Mouse (Mus musculus) Muller cell, postnatal 12 days (primary cell): ENCODE data around the gene Csmd2.

ENCODE experiments used
- DNase-seq: peaks from one replicate; pipeline ENCODE4 v3.0.0-alpha.2; 2015; ENCODE audit errors: inconsistent ontology term

Csmd2 gene

DNA sequence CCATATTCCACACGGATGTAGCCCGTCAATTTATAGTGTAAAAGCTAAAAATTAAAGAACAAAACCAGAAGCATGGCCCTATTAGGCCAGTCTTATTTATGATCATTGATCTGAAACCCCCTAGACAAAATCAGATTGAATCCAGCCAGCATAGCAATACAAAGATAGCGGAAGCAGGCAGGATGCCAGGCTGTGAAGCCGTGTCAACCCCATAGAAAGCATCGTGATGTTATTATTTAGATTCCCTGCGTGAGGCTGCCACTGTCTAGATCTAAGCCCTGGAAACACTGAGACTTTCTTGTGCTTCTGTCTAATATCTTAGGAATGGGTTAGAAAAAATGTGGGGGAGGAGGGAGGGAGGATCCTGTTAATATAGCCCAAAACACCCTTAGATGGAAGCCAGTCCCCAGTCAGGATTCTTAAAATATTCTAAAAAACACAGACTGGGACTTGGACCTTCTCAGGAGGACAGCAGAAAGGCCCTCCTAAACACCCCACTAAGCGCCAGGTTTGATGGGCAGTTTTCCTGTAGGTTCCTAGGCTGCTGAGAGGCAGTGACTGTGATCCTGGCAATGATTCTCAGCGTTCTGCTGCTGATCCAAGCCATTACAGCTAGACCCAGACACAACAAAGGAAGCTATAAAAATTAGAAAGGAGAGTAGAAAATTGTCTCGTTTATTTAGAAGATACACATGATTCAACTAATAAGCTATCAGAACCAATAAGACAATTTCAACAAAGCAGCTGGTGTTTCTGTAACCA is 419.6 kb downstream of the Csmd2 start:
- DNase-seq, result no peak

DNA sequence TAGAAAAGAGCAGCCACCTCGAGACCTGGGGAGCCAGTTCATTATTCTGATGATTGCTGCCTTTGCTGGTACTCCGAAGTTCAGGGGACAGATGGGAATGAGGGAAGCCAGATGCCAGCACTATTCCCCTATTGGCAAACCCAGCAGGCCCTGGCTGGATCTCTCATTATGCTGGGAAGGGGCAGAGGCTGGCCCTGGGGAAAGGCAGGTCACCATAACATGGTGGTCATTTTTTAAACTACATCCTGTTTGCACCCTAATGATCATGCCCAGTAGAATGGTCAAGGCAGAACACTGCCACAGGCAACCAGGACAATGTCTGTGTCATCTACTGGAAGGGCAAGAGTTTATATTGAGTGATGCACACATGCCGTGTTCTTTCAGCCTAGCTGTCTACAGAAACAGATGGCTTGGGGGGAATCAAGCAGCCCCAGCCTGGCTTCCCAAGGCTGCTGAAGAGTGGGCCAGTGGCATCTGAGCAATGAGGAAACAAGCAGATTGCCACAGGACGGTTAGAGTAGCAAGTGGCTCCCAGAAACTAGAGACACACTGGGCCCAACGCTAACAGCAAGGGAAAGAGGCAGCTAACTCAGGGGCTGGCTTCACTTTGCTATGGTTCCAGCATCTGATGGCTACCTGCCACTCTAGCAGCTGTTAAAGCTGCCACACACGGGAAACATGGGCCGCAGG is 424.4 kb downstream of the Csmd2 start:
- DNase-seq, result no peak

- DNase-seq, result no peak
Measured at GRCm38 (mm10) chr4:128414741-128415140, 427.1 kb downstream of the Csmd2 start.

DNA sequence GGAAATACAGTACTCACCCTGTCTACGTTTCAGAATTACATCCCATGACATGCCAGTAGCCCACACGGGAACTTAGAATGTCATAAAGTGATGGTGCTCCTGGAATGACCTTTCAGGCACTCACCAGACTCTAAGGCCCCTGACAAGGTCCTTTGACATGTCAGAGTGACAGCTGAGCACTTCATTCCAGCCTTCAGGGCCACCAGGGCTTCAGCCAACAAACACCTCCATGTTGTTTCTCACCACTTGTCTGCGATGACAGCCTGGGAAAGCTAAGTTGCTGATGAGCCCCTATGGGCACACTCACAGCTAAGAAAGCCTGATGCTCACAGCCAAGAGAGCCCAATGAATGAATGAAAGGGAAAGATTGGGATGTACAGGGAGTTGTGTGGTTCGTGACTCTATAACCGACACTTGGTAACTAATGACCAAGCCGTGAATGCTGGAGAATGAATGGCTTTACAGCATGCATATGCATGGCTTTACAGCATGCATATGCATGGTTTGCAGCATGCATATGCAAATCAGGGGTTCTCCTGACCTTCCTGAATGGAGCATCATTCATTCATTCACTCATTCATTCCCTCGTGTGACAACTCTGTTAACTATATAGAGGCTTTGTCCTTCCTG is 432.4 kb downstream of the Csmd2 start:
- DNase-seq, result no peak

DNA sequence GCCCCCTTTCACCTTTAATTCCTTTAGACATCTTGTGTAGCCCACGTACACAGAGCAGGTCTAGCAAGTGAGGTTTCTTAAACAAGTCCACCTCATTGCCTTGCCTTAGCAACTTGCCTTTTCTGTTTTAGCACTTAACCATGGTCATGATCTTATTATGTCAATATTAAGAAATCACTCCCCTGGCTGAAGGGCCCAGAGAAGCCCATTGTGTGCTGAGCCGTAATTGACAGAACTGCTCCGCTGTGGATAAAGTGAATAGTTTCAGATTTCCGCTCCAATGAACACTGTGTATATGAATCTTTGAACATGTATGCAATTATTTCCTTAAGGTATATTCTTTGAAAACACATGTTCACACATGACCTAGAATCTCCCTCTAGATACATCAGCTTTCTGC is 434.8 kb downstream of the Csmd2 start:
- no peak for DNase-seq

DNA sequence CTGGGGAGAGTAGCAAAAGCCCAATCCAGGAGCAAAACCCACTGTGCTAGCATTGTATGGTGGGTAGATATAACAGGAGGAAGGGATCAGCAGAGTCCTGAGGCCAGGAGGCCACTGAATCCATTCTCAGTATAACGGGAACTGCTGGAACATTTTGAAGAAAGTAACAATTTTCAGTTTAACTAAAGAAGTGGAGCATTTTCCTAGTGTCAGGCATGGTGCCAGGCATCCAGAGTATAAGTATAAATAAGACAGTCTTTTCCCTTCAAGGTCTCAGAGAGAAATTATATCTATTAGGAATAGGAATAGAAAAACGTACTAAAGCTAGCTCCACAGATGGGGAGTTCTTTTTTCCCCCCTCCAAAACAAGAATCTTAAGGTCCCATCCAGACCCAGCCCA is 437.7 kb downstream of the Csmd2 start:
- DNase-seq, result no peak

DNA sequence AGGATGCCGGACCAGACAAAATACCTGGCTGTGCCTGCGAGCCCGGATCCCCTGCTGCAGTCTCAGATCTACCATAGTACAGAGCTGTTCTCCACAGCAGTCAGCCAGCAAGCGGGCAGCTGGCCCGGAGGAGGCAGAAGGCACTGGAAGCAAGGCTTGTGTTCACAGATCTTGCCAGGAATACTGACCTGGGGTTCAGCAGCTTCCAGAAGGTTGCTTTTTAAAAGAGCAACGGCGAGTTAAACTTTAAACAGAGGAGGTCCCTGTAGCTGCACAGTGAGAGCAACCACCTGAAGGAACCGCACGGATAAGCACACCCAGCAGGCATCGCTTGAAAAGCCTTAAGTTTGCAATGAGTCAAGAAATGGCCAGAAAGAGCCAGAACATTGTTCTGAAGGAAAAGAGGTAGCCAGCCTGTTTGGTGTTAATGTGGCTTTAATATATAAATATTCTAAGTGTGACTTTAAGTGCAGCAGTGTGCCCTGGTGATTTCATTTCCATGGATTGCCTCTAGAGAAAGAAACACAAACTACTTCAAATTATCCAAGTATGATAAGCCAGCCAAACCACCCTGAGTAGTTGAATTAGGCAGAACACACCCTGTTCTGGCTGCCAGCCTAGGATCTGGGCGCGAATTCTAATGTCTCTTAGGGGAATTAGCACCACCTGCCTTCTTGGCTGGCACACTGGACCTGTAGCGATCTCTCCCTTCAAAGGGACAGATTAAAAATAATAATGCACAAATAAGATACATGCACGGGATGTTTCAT is 439.8 kb downstream of the Csmd2 start:
- DNase-seq, result no peak

DNA sequence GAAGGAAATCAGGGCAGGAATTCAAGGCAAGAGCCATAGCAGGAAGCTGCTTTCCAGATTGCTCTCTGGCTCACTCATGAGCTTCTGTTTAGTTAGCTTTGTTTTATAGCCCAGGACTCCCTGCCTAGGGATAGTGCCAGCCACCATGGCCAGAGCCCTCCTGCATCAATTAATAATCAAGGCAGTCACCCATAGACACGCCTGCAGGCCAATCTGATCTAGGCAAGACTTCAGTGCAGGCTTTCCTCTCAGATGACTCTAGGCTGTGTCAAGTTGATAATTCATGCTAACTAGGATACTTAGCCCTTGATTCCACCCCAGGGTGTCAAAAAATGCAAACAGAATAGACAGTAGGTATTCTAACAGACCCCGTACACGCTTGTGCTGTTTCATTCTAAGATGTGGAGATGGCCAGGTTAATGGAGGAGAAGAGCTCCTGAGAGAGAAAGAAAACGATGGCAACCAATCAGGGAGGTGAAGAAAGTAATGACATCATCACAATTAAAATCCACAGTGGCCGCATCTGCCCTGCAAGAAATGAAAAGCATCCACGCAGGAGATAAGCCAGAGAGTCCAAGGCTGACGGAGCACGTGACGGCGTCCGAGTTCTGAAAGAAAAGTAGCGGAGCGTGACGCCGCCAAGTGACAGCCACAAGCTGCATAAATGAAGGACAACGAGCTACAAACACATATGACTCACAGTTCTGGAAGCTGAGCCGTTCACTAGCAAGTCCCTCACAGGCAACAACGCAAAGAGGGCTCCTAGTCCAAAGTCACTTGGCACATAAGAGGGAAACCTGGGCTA is 440.8 kb downstream of the Csmd2 start:
- peak; percentile 85 for DNase-seq

GRCm38 (mm10) chr4:128429591-128429990 is 441.9 kb downstream of the Csmd2 start:
- no peak for DNase-seq

DNA sequence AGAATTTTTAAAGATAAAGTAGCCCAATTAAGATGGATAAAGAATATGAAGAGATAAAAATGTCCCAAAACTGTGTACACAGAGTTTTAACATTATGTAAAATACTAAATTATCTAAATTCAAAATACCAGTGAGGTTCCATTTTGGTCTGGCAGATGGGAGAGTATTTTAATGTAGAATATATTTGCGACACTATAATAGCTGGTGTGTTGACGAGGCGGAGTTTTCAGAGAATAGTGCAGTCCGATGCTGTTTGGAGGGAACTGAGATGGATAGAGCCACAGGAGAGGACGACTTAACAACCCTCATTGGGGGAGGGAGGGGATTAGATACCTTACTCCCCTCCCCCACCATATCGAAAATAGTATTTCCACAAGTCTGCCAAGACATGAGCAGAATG is 452.9 kb downstream of the Csmd2 start:
- no peak for DNase-seq

GRCm38 (mm10) chr4:128441228-128441627 is 453.6 kb downstream of the Csmd2 start:
- no peak for DNase-seq

GRCm38 (mm10) chr4:128442791-128443190 is 455.1 kb downstream of the Csmd2 start:
- no peak for DNase-seq

- DNase-seq, result no peak
Measured at GRCm38 (mm10) chr4:128445514-128446260, 458.0 kb downstream of the Csmd2 start.

DNA sequence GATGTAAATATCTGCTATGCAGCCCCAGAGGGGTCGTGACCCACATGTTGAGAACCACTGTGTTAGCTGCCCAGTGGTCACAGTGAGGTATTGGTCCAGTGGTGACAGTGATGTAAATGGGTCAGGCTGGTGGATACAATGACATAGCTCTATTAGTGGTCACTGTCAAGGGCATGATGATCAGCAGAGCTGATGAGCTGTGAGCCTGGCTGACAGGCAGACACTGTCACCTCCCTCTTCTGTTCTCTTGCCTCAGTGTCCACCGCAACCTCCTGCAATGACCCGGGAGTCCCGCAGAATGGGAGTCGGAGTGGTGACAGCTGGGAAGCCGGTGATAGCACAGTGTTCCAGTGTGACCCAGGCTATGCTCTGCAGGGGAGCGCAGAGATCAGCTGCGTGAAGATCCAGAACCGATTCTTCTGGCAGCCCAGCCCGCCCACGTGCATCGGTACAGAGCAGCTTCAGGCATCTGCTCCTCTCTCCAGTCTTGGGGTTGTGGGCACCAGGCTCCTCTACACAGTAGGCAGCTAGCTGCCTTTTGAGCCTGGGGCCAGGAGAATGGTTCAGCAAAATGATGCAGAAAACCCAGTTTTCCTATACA is 461.3 kb downstream of the Csmd2 start:
- DNase-seq, result no peak

DNA sequence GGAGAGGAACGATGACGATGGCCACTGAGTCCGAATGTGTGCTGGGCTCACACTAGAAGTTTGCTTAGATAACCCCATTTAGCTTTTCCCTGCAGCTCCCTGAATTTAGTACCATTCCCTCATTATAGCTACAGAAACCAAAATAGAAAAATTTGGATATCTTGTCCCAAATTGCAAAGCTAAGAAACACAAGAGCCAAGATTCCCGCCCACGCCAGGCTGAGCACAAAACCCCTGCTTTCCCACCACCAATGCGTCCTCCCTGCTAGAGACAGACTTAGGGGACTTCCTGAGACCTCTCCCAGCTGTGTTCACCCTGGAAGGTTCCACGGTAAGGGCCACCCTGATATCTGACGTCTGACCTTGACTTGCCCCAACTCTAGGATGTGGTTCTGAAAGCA is 462.5 kb downstream of the Csmd2 start:
- DNase-seq, result no peak

GRCm38 (mm10) chr4:128450974-128451373 is 463.3 kb downstream of the Csmd2 start:
- DNase-seq, result peak; percentile 74

- DNase-seq, result no peak
Measured at GRCm38 (mm10) chr4:128451383-128451794, 463.7 kb downstream of the Csmd2 start.

DNA sequence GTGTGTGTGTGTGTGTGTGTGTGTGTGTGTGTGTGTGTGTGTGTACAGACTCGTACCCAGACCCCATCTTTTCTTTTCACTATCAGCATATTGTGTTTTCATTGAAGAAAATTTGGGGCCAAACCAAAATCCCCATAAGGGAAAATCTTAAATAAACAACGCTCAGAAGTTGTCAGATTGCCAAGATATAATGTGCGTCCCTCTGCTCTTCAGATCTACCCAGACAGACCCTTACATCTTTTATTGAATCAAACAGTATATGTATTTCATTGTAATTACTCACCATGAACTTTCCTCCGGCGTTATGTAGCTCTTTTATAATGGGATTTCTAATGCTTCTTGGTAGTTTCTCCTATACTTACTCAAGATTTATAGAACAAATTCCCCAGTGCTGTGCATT is 479.1 kb downstream of the Csmd2 start:
- DNase-seq, result no peak

GRCm38 (mm10) chr4:128468040-128468439 is 480.4 kb downstream of the Csmd2 start:
- no peak for DNase-seq

DNA sequence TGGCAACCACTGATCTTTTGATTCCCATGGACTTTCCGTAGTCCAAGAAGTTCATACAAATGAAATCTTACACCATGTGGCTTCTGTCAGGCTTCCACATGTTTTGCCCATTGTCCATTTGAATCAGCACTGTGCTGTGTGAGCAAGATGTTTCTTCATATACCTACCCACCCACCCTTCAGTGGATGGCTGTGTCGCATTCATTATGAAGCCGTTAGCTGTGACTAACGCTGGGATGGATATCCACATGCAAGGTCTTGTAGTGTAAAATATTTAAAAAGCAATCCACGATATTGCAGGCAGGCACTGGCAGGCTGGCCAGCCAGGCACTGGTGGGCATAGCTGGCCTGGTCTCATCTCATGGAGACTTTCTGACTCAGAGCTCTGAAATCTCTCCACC is 488.6 kb downstream of the Csmd2 start:
- no peak for DNase-seq
